Mouse (Mus musculus) intestine, embryonic 14.5 days (tissue): ENCODE measurements around the gene Plppr1. TPM values are rescaled to one million over a fixed set of nuclear protein-coding genes. Genes with fewer than 3 reads are reported as not detected.
"Not testable (repeated sequence)": the region's sequence is repeated elsewhere in the genome, so short reads cannot be mapped to it uniquely, and the experiment has no call there.

Experiments used
- ATAC-seq: fragments of 200-750 bp; cut with Nextera tagmentation; replicated peaks from 2 replicates; pipeline ENCODE4 v1.8.0; 2017; ENCODE audit warnings: low read depth, moderate number of reproducible peaks, moderate TSS enrichment, moderate library complexity; ENCODE audit not compliant: low FRiP score, low TSS enrichment
- DNase-seq: peaks from one replicate; pipeline ENCODE4 v3.0.0-alpha.2; 2018; ENCODE audit warnings: low spot score
- H3K27ac ChIP-seq: fragments of 300-500 bp; sonication (generic); 2 replicates; pipeline ENCODE4 v1.5.1; 2014; ENCODE audit warnings: low read depth, mild to moderate bottlenecking, control low read depth
- H3K27me3 ChIP-seq: fragments of 300-500 bp; sonication (generic); replicated peaks from 2 replicates; pipeline ENCODE4 v1.6.1; 2014; ENCODE audit warnings: low read length, control low read depth; ENCODE audit not compliant: control insufficient read depth, insufficient read depth
- H3K36me3 ChIP-seq: fragments of 300-500 bp; sonication (generic); 2 replicates; pipeline ENCODE4 v1.6.1; 2014; ENCODE audit warnings: low read length, control low read depth; ENCODE audit not compliant: control insufficient read depth, insufficient read depth
- H3K4me1 ChIP-seq: fragments of 300-500 bp; sonication (generic); replicated peaks from 2 replicates; pipeline ENCODE4 v1.6.1; 2014; ENCODE audit warnings: low read length, control low read depth, mixed read lengths; ENCODE audit not compliant: control insufficient read depth, insufficient read depth
- H3K4me2 ChIP-seq: fragments of 300-500 bp; sonication (generic); 2 replicates; pipeline ENCODE4 v1.6.1; 2014; ENCODE audit warnings: low read length
- H3K4me3 ChIP-seq: fragments of 300-500 bp; sonication (generic); 2 replicates; pipeline ENCODE4 v1.5.1; 2014; ENCODE audit warnings: low read depth, low read length, control low read depth, mixed read lengths
- H3K9ac ChIP-seq: fragments of 300-500 bp; sonication (generic); 2 replicates; pipeline ENCODE4 v1.6.1; 2014; ENCODE audit warnings: mild to moderate bottlenecking, low read length
- H3K9me3 ChIP-seq: fragments of 300-500 bp; sonication (generic); 2 replicates; pipeline ENCODE4 v1.6.1; 2016; ENCODE audit warnings: low read length, control low read depth; ENCODE audit not compliant: control insufficient read depth
- WGBS: fragments of 180-500 bp; shearing (Covaris S2); extraction: QIAGEN DNeasy Blood & Tissue Kit; methylation state at CpG from one replicate; pipeline ENCODE4 v1.1.7; 2014; 5-methylcytosine and 5-hydroxymethylcytosine counted together
- polyA plus RNA-seq: library from polyadenylated mRNA; unstranded; fragments of >200 nt; fragmentation: Nextera tagmentation; extraction: Ambion mirVana; gene quantifications from 2 replicates; pipeline ENCODE4 v1.2.1, GENCODE M21; 2014

Gene Plppr1
- polyA plus RNA-seq, 1 experiment from 2014 or later: 1.3 TPM

DNA sequence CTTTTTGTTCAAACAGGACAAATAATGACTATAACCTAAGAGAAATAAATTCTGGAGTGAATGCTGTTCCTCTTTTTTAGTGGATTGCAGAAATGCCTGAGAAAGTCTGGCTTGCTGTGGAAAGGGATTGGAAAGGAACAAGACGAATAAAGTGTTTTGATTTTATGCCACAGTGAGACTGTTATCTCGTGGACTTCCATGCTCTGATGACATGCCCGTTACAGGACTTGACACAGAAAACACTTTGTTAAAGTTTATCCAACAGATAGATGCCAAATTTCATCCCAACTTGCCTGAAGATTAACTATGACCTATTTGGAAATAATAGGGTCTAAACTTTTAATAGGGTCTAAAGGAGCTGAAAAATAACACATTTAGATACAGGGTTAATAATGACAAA lies 281.0 kb downstream of the Plppr1 start:
- H3K36me3 ChIP-seq, H3K4me2 ChIP-seq, H3K27ac ChIP-seq, ATAC-seq, H3K9me3 ChIP-seq, H3K4me1 ChIP-seq, H3K27me3 ChIP-seq, DNase-seq, H3K9ac ChIP-seq, H3K4me3 ChIP-seq: not testable (repeated sequence)
- 76% methylated on average over 3 of the region's 3 CpGs for WGBS

DNA sequence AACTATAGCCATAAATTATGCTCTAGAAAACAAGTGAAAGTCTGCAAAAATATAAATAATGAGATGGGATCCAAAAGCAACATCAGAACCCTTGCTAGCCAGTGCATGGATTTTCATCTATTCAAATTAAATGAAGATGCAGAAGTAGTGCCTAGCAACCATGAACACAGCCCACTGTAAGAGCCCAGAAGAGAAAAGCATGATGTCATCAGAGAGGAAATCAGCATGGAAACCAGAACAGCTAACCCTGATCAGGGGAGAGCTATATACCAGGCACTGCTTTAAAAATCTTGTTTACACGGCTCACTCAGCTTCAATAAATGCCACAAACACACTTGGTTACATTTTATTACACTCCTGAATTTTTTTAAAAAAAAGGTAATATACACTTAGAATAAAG lies 288.9 kb downstream of the Plppr1 start:
- H3K36me3 ChIP-seq, H3K9me3 ChIP-seq, ATAC-seq, H3K4me2 ChIP-seq, DNase-seq, H3K4me3 ChIP-seq, H3K9ac ChIP-seq, H3K27me3 ChIP-seq, H3K27ac ChIP-seq, H3K4me1 ChIP-seq: not testable (repeated sequence)
- WGBS: 69% methylated on average over 1 of the region's 1 CpGs

DNA sequence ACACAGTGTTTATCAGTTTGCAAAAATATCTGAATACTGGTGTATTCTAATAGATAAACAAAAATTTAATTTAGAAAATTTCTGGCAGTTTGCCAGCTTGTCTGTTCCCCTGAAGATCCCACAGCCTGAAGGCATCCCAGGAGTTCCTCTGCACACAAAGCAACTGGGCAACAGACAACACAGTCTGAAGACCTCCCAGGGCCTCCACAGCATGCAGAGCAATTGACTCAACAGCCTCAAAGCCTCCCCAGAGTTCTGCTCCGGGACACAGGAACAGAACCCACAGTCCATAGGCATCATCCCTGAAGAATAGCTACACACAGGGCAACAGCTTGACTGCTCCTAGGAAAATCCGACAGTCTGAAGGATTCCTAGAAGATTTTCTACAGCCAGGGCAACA lies 289.6 kb downstream of the Plppr1 start:
- H3K9me3 ChIP-seq: no peaks in the 10 kb centered on the region
- H3K4me2 ChIP-seq: no peak overlapping the region
- DNase-seq (no peak), ATAC-seq (no peak)
- H3K27me3 ChIP-seq: no peaks in the 10 kb centered on the region
- no peaks in the 10 kb centered on the region for H3K4me1 ChIP-seq
- H3K9ac ChIP-seq: no peak overlapping the region
- H3K36me3 ChIP-seq: no peaks in the 10 kb centered on the region
- 75% methylated on average over 2 of the region's 2 CpGs for WGBS
- H3K27ac ChIP-seq: no peak overlapping the region
- H3K4me3 ChIP-seq: no peak overlapping the region

DNA sequence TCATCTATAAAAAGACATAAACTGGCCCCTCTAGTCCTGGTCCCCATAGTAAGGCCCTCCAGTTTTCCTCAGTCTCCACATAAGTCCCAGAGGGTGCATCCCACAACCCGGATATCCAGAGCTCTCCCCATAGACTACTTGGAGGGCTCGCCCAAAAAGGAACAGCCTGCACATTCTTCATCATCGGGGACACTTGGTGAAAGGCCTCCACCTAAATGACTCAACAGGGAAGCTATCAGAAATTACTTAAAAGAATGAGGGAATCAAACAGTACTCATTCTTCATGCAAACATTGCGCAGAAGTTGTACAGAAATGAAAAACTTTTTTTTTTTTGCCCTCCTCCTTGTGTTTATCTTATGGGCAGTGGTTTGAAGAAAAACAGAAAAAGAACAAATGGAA lies 291.4 kb downstream of the Plppr1 start:
- Histone ChIP-seq H3K36me3 (no peaks in the 10 kb centered on the region), H3K27ac (no peak overlapping the region), H3K4me2 (no peak overlapping the region), H3K27me3 (no peaks in the 10 kb centered on the region), H3K4me3 (no peak overlapping the region), H3K9me3 (no peaks in the 10 kb centered on the region), H3K9ac (no peak overlapping the region), H3K4me1 (no peaks in the 10 kb centered on the region)
- no peak for ATAC-seq
- 88% methylated on average over 4 of the region's 4 CpGs for WGBS
- DNase-seq: no peak

GRCm38 (mm10) chr4:49357097-49357496 lies 298.0 kb downstream of the Plppr1 start:
- no peak for DNase-seq

GRCm38 (mm10) chr4:49368046-49368445 lies 309.0 kb downstream of the Plppr1 start:
- not testable (repeated sequence) for H3K27ac ChIP-seq, H3K9me3 ChIP-seq, DNase-seq, H3K4me2 ChIP-seq, H3K4me3 ChIP-seq, H3K9ac ChIP-seq, ATAC-seq, H3K4me1 ChIP-seq, H3K36me3 ChIP-seq, H3K27me3 ChIP-seq
- 87% methylated on average over 3 of the region's 3 CpGs for whole genome bisulfite sequencing

More at GRCm38 (mm10) chr4:49357097-49357496, 298.0 kb downstream of the Plppr1 start:
- ATAC-seq: peak; percentile 71; the same call in 1 of the 2 replicates
- 53% methylated on average over 2 of the region's 2 CpGs for WGBS
- Histone ChIP-seq H3K27me3 (no peaks in the 10 kb centered on the region), H3K36me3 (no peaks in the 10 kb centered on the region), H3K9ac (no peak overlapping the region), H3K4me1 (no peaks in the 10 kb centered on the region), H3K9me3 (no peaks in the 10 kb centered on the region), H3K4me3 (no peak overlapping the region), H3K4me2 (no peak overlapping the region), H3K27ac (no peak overlapping the region)

DNA sequence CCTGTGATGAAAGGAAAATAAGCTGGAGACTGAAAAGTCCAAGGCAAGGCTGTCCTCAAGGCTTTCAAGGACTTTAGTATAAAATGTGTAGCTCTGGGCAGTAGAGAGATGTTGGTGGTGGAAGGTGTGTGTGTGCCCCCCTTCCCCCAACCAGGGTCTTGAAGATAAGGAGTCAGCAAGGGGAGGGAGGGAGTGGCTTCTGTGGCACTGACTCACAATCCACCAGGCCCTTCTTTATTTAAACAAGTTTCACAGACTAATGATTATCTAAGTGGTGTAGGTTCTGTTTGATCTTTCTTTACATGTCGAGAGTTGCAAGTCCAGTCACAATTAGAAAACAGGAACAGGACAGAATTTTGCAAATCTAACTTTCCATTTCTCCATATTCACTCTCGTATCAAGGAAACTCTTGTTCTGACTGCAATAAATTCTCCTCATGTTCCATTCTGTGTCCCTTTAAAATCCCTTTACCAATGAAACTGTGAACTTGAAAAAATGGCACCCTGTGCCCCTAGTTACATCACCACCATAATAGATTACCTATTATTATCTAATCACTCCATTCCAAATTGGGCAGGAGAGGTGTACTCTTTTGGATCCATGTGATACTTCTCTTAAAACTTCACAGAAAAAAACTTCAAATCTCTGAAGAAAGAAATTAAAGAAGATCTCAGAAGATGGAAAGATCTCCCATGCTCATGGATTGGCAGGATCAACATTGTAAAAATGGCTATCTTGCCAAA lies 324.7 kb downstream of the Plppr1 start:
- not testable (repeated sequence) for H3K27me3 ChIP-seq, H3K9ac ChIP-seq, H3K9me3 ChIP-seq, H3K4me2 ChIP-seq, H3K27ac ChIP-seq, DNase-seq, H3K4me1 ChIP-seq, H3K36me3 ChIP-seq, H3K4me3 ChIP-seq
- ATAC-seq: peak; percentile 40; the same call in 1 of the 2 replicates
- WGBS: 44% methylated on average over 2 of the region's 2 CpGs

GRCm38 (mm10) chr4:49386873-49387272 lies 327.8 kb downstream of the Plppr1 start:
- Histone ChIP-seq H3K4me1 (no peaks in the 10 kb centered on the region), H3K4me2 (no peak overlapping the region), H3K9me3 (no peaks in the 10 kb centered on the region), H3K9ac (no peak overlapping the region), H3K36me3 (no peaks in the 10 kb centered on the region), H3K27ac (no peak overlapping the region), H3K4me3 (no peak overlapping the region), H3K27me3 (no peaks in the 10 kb centered on the region)
- DNase-seq (no peak), ATAC-seq (no peak)
- WGBS: 31% methylated on average over 2 of the region's 2 CpGs
